Mouse (Mus musculus): Measurements from ENCODE around the gene Nr1i2.

- TF ChIP-seq CTCF (IDR thresholded peaks at IDR 0.05; ENCODE audit: extremely low read depth, insufficient read depth, low read length) (no peak), POLR2A (IDR thresholded peaks at IDR 0.05; ENCODE audit: extremely low read depth, insufficient read depth, low read length) (no peak)
These were observed 23.9 kb upstream of the Nr1i2 start for GRCm38 (mm10) chr16:38318492-38318891.

Data from cortical plate, adult 2 months (tissue).